Mouse (Mus musculus) ovary, postnatal 10 days (tissue): Measurements from ENCODE around the gene Dnph1.
A peak's percentile ranks its signal among the peaks of the same experiment; 100 is the strongest.

Experiments
- DNase-seq: peaks from one replicate; pipeline ENCODE4 v3.0.0; 2022; ENCODE audit warnings: low spot score

The Dnph1 gene

GRCm38 (mm10) chr17:46503847-46504638 is 7.5 kb downstream of the Dnph1 start:
- no peak for DNase-seq

- no peak for DNase-seq
Observed at GRCm38 (mm10) chr17:46505617-46506016, 9.1 kb downstream of the Dnph1 start.

- DNase-seq, result no peak
Observed at GRCm38 (mm10) chr17:46511059-46511710, 14.7 kb downstream of the Dnph1 start.

GRCm38 (mm10) chr17:46513329-46513728 is 16.8 kb downstream of the Dnph1 start:
- no peak for DNase-seq

GRCm38 (mm10) chr17:46519971-46520370 is 23.5 kb downstream of the Dnph1 start:
- no peak for DNase-seq

- DNase-seq, result no peak
Observed at GRCm38 (mm10) chr17:46520385-46520979, 24.0 kb downstream of the Dnph1 start.

- no peak for DNase-seq
Observed at GRCm38 (mm10) chr17:46521174-46521573, 24.7 kb downstream of the Dnph1 start.

- no peak for DNase-seq
Observed at GRCm38 (mm10) chr17:46521963-46522668, 25.6 kb downstream of the Dnph1 start.

- no peak for DNase-seq
Observed at GRCm38 (mm10) chr17:46525065-46525464, 28.6 kb downstream of the Dnph1 start.

- peak; percentile 59 for DNase-seq
Observed at GRCm38 (mm10) chr17:46525579-46526307, 29.2 kb downstream of the Dnph1 start.

- DNase-seq, result no peak
Observed at GRCm38 (mm10) chr17:46543661-46544060, 47.1 kb downstream of the Dnph1 start.

GRCm38 (mm10) chr17:46545813-46546564 is 49.5 kb downstream of the Dnph1 start, which contains the start of gene Cul9:
Gene Cul9 (minus strand): TSS chr17:46546388.
- peak; percentile 56 for DNase-seq

- no peak for DNase-seq
Observed at GRCm38 (mm10) chr17:46546591-46546990, 50.1 kb downstream of the Dnph1 start.

- no peak for DNase-seq
Observed at GRCm38 (mm10) chr17:46546995-46547394, 50.5 kb downstream of the Dnph1 start.

GRCm38 (mm10) chr17:46547923-46548322 is 51.4 kb downstream of the Dnph1 start:
- no peak for DNase-seq

- no peak for DNase-seq
Observed at GRCm38 (mm10) chr17:46548741-46549140, 52.2 kb downstream of the Dnph1 start.

- DNase-seq, result no peak
Observed at GRCm38 (mm10) chr17:46549193-46549592, 52.7 kb downstream of the Dnph1 start.
